28 mouse cellular contexts compared by ENCODE assay signal in the genomic region with DNA sequence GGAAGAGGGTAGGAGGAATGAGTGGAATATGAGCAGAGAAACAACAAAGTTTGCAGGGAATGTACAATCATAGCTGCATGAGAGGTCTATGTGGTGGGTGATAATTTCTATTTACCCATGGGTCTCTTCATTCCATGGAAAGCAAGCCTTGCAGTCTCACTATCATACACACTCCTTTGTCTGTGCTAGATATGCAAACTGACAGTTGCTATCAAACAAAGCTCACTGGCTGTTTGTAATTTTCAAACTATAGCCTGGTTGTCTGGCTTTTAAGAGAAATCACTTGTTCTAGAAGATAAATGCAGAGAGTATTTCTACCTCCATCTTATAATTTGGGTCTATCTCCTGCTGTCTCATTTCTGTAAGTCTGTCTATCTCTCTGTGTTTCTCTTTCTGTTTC.
"Had no signal": no experiment of that assay in that cellular context is flagged by ENCODE, and none has a peak within 500 bp of the region (broad histone marks: within the 10 kb centered on the region; RNA-seq: fewer than 3 reads in every experiment).

No protein-coding gene starts in this region.

- H3K9ac ChIP-seq: limb, embryonic 12.5 days; limb, embryonic 13.5 days; limb, embryonic 15.5 days; liver, embryonic 12.5 days; liver, embryonic 13.5 days; liver, embryonic 14.5 days; liver, embryonic 15.5 days; liver, postnatal 0 days; lung, embryonic 14.5 days; lung, embryonic 15.5 days; midbrain, embryonic 12.5 days; midbrain, embryonic 13.5 days; midbrain, embryonic 15.5 days; neural tube, embryonic 12.5 days had no signal

- H3K4me1 ChIP-seq: limb, embryonic 10.5 days; limb, embryonic 12.5 days; limb, embryonic 13.5 days; limb, embryonic 15.5 days; liver, embryonic 12.5 days; liver, embryonic 13.5 days; liver, embryonic 15.5 days; lung, embryonic 15.5 days; megakaryocyte, embryonic 14.5 days; midbrain, embryonic 10.5 days; midbrain, embryonic 12.5 days; midbrain, embryonic 13.5 days; midbrain, embryonic 15.5 days; neural tube, embryonic 12.5 days had no signal

- H3K36me3 ChIP-seq: limb, embryonic 10.5 days; limb, embryonic 12.5 days; limb, embryonic 13.5 days; limb, embryonic 15.5 days; liver, embryonic 12.5 days; liver, embryonic 13.5 days; liver, embryonic 15.5 days; lung, embryonic 15.5 days; midbrain, embryonic 10.5 days; midbrain, embryonic 12.5 days; midbrain, embryonic 13.5 days; midbrain, embryonic 15.5 days; neural tube, embryonic 12.5 days had no signal

- H3K9me3 ChIP-seq: limb, embryonic 10.5 days; limb, embryonic 12.5 days; limb, embryonic 13.5 days; limb, embryonic 15.5 days; liver, embryonic 12.5 days; liver, embryonic 13.5 days; liver, embryonic 15.5 days; lung, embryonic 15.5 days; megakaryocyte, embryonic 14.5 days; midbrain, embryonic 10.5 days; midbrain, embryonic 12.5 days; midbrain, embryonic 13.5 days; midbrain, embryonic 15.5 days; neural tube, embryonic 12.5 days had no signal

- H3K4me3 ChIP-seq: limb, embryonic 10.5 days; limb, embryonic 12.5 days; limb, embryonic 13.5 days; limb, embryonic 15.5 days; liver, embryonic 12.5 days; liver, embryonic 13.5 days; liver, embryonic 15.5 days; lung, embryonic 15.5 days; megakaryocyte, embryonic 14.5 days; midbrain, embryonic 10.5 days; midbrain, embryonic 12.5 days; midbrain, embryonic 13.5 days; midbrain, embryonic 15.5 days; myocyte; neural tube, embryonic 12.5 days had no signal

- H3K27me3 ChIP-seq: limb, embryonic 12.5 days; limb, embryonic 13.5 days; limb, embryonic 15.5 days; liver, embryonic 12.5 days; liver, embryonic 13.5 days; liver, embryonic 15.5 days; lung, embryonic 15.5 days; megakaryocyte, embryonic 14.5 days; midbrain, embryonic 12.5 days; midbrain, embryonic 13.5 days; midbrain, embryonic 15.5 days; neural tube, embryonic 12.5 days had no signal

- DNase-seq: left cerebral cortex, postnatal 4 days; liver; liver, embryonic 13.5 days; liver, postnatal 0 days; lung, adult 18-20 months; lung, adult 2 months; lung, embryonic 14.5 days; lung, postnatal 10 days; lung, postnatal 14 days; lung, postnatal 36 days; lung, postnatal 4 days; midbrain, embryonic 14.5 days had no signal

- H3K27ac ChIP-seq: limb, embryonic 10.5 days; limb, embryonic 12.5 days; limb, embryonic 13.5 days; limb, embryonic 15.5 days; liver, embryonic 12.5 days; liver, embryonic 13.5 days; liver, embryonic 14.5 days; liver, embryonic 15.5 days; lung, embryonic 15.5 days; macrophage; midbrain, embryonic 10.5 days; midbrain, embryonic 12.5 days; midbrain, embryonic 13.5 days; midbrain, embryonic 15.5 days; neural tube, embryonic 12.5 days had no signal
